Mouse (Mus musculus) testis, adult 2 months (tissue): ENCODE results near the gene Asic2. TPM values are rescaled to one million over a fixed set of nuclear protein-coding genes. Genes with fewer than 3 reads are reported as not detected.

Source experiments
- H3K27ac ChIP-seq: fragments of 200-500 bp; 2 replicates; pipeline ENCODE4 v1.5.1; 2012; ENCODE audit warnings: low read depth, low read length; ENCODE audit not compliant: control insufficient read depth, insufficient read depth
- H3K27me3 ChIP-seq: fragments of 200-500 bp; 2 replicates; pipeline ENCODE4 v1.6.1; 2012; ENCODE audit warnings: mild to moderate bottlenecking, low read length, moderate library complexity; ENCODE audit not compliant: control insufficient read depth, insufficient read depth
- H3K36me3 ChIP-seq: fragments of 200-500 bp; 2 replicates; pipeline ENCODE4 v1.6.1; 2012; ENCODE audit warnings: mild to moderate bottlenecking, low read length; ENCODE audit not compliant: control insufficient read depth, insufficient read depth
- H3K4me1 ChIP-seq: fragments of 200-500 bp; 2 replicates; pipeline ENCODE4 v1.6.1; 2012; ENCODE audit warnings: low read length; ENCODE audit not compliant: control insufficient read depth, insufficient read depth
- H3K4me3 ChIP-seq: fragments of 200-500 bp; 2 replicates; pipeline ENCODE4 v1.5.1; 2012; ENCODE audit warnings: low read depth, mild to moderate bottlenecking, low read length, moderate library complexity, mixed read lengths; ENCODE audit not compliant: control insufficient read depth
- CTCF ChIP-seq: fragments of 200-500 bp; IDR thresholded peaks from 2 replicates; pipeline ENCODE4 v1.5.1; 2012; ENCODE audit warnings: low read depth, mild to moderate bottlenecking, inconsistent platforms, low read length, moderate library complexity; ENCODE audit not compliant: control insufficient read depth, insufficient read depth, insufficient replicate concordance
- POLR2A ChIP-seq: fragments of 200-500 bp; IDR thresholded peaks from 2 replicates; pipeline ENCODE4 v1.6.1; 2012; ENCODE audit warnings: low read depth, mild to moderate bottlenecking, inconsistent platforms, low read length, moderate library complexity; ENCODE audit not compliant: control insufficient read depth
- polyA plus RNA-seq: library from polyadenylated mRNA; depleted of rRNA; stranded (reverse); fragments of >200 nt; gene quantifications from 2 replicates; pipeline ENCODE4 v1.2.3, GENCODE M21; 2012

Asic2 gene
- polyA plus RNA-seq, 1 experiment = 0.41 TPM

DNA sequence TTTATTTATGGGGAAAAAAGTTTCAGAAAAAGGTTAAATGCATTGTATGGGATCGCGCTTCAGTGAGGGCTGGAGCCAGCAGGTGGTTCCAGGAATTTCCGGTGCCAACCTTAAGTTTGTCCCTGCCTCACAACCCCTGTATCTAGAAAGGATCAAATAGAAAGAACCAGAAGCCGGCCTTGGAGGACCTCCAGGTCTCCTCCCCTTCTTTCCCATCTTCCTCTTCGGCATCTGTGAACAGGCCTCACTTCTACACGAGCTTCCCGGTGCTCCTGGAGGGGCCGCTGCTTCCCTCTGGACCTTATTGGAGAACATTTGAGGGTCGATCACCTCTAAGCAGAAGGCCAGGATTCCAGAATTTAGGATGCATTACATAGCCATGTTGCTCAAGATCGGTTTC lies 1064.8 kb downstream of the Asic2 start:
- no peaks in the 10 kb centered on the region for H3K4me1 ChIP-seq
- H3K36me3 ChIP-seq = no peaks in the 10 kb centered on the region
- H3K27ac ChIP-seq = no peak overlapping the region
- H3K4me3 ChIP-seq = no peak overlapping the region
- TF ChIP-seq POLR2A (no peak), CTCF (no peak)
- no peaks in the 10 kb centered on the region for H3K27me3 ChIP-seq

GRCm38 (mm10) chr11:80902664-80903063 lies 1065.6 kb downstream of the Asic2 start:
- no peak overlapping the region for H3K27ac ChIP-seq
- TF ChIP-seq POLR2A (no peak), CTCF (no peak)

DNA sequence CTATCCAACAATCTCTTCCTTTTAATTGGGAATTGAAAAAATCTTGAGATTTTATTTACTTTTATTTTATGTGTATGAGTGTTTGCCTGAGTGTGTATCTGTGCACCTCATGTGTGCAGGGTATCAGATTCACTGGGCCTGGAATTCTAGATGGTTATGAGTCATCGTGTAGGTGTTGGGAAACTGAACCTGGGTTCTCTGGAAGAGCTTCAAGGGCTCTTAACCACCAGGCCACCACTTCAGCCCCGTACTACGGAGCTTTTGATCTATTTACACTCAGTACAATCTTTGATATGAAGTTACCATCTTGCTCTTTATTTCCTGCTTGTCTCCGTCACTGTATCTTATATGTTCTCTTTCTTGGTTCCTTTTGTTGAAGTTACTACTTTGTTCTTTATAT lies 1067.7 kb downstream of the Asic2 start:
- TF ChIP-seq POLR2A (no peak), CTCF (no peak)
- Histone ChIP-seq H3K27me3 (no peaks in the 10 kb centered on the region), H3K4me3 (no peak overlapping the region), H3K27ac (no peak overlapping the region), H3K4me1 (no peaks in the 10 kb centered on the region), H3K36me3 (no peaks in the 10 kb centered on the region)

More at GRCm38 (mm10) chr11:80902664-80903063, 1065.6 kb downstream of the Asic2 start:
- Histone ChIP-seq H3K4me3 (no peak overlapping the region), H3K27me3 (no peaks in the 10 kb centered on the region), H3K36me3 (no peaks in the 10 kb centered on the region), H3K4me1 (no peaks in the 10 kb centered on the region)

GRCm38 (mm10) chr11:80895853-80896252 lies 1072.4 kb downstream of the Asic2 start:
- H3K27ac ChIP-seq = no peak overlapping the region
- no peaks in the 10 kb centered on the region for H3K36me3 ChIP-seq
- TF ChIP-seq POLR2A (no peak), CTCF (no peak)
- H3K4me1 ChIP-seq = no peaks in the 10 kb centered on the region
- H3K27me3 ChIP-seq = no peaks in the 10 kb centered on the region
- no peak overlapping the region for H3K4me3 ChIP-seq

- no peak overlapping the region for H3K4me3 ChIP-seq
- no peaks in the 10 kb centered on the region for H3K36me3 ChIP-seq
- H3K27ac ChIP-seq = no peak overlapping the region
- TF ChIP-seq POLR2A = no peak
- no peak for TF ChIP-seq CTCF
- no peaks in the 10 kb centered on the region for H3K4me1 ChIP-seq
- no peaks in the 10 kb centered on the region for H3K27me3 ChIP-seq
Measured at GRCm38 (mm10) chr11:80889336-80890063, 1078.8 kb downstream of the Asic2 start.

DNA sequence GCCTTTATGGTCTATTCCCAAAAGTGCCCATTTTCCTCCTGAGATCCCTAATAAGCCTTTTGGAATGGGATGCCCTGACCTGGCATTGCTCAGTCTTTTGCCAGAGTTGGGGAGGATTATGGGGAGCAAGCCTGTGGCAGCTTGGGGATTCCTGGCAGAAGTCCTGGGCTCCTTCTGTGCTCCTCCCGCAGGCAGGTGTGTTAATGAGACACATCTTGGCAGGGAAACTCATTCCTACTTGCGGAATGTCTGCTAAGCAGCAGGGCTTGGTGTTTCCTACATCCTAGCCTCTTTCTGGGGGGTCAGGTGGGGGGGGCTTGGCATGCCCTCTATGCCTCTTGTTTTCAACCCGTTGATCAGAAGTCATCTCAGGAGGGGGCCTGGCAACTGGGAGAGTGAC lies 1081.2 kb downstream of the Asic2 start:
- no peak for TF ChIP-seq CTCF
- no peak for TF ChIP-seq POLR2A
- Histone ChIP-seq H3K27me3 (no peaks in the 10 kb centered on the region), H3K27ac (no peak overlapping the region), H3K4me3 (no peak overlapping the region; the same call in 1 of the 2 replicates), H3K4me1 (no peaks in the 10 kb centered on the region), H3K36me3 (no peaks in the 10 kb centered on the region)

GRCm38 (mm10) chr11:80886365-80886764 lies 1081.9 kb downstream of the Asic2 start:
- Histone ChIP-seq H3K36me3 (no peaks in the 10 kb centered on the region), H3K4me1 (no peaks in the 10 kb centered on the region), H3K4me3 (peak overlapping the region; percentile 52), H3K27ac (no peak overlapping the region), H3K27me3 (no peaks in the 10 kb centered on the region)
- TF ChIP-seq POLR2A (no peak), CTCF (no peak)
